Mouse (Mus musculus) frontal cortex, adult 2 months (tissue): ENCODE results near the gene Zc3h18. TPM values are rescaled to one million over a fixed set of nuclear protein-coding genes. Genes with fewer than 3 reads are reported as not detected.

Source experiments
- DNase-seq, 2 experiments: peaks; one replicate each; pipeline ENCODE4 v3.0.0; 2022; ENCODE audit warnings: low spot score in 1 of 2; ENCODE audit errors: extremely low spot score in 1 of 2
- polyA plus RNA-seq: library from polyadenylated mRNA; depleted of rRNA; stranded (reverse); fragments of >200 nt; gene quantifications from 2 replicates; pipeline ENCODE4 v1.2.3, GENCODE M21; 2012; rRNA removed

Gene Zc3h18
- polyA plus RNA-seq, 1 experiment = 35.1 TPM

DNA sequence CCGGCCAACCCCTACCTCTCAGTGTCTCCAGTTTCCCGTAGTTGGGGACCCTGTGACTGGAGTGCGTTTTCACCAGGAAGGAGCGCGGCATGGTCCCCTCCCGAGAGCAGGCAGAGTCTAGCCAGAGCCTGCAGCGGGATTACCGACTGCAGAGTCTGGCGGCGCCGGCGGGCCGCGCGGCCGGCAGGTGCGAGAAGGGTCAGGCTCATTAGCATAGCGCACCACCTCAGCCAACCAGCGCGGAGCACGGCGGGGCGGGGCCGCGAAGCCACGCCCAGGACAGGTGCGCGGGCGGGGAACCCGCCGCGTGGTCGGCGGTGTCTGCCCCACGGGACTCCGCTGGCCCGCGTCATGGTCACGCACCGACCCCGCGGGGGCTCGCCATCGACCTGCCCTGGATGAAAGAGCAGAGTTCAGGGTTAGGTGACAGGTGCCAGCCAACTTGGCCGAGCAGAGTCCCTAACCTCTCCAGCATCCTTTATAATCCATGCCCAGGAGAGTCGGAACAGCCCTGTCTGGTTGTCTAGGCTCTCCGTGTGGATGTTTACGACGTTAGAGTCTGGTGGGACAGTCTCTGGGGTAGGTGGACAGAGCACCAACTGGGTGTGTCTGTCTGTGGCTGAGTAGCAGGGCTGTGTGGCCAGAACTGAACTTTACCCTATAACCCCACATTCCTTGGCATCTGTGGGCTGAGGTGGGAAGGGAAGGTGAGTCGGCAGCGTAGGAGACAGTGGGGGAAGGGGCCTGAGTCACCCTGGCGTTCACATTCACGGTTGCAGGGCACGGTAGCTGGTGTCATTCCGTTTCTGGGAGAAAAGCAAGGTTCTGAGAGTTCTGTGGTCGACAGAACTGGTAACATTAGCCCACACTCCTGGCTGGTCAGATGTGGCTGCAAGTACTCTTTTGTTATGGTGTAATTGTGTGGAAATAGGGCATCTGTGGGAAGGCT is 84.4 kb downstream of the Zc3h18 start, which contains the start of gene Snai3:
Gene Snai3, minus strand, starts transcription at position 210 of the 949 bp plus-strand sequence.
- DNase-seq = no peak

- peak; percentile 80 to 86 for DNase-seq
These were observed 85.2 kb downstream of the Zc3h18 start for GRCm38 (mm10) chr8:122461473-122462148.

GRCm38 (mm10) chr8:122462510-122462909 is 86.1 kb downstream of the Zc3h18 start:
- DNase-seq = no peak

DNA sequence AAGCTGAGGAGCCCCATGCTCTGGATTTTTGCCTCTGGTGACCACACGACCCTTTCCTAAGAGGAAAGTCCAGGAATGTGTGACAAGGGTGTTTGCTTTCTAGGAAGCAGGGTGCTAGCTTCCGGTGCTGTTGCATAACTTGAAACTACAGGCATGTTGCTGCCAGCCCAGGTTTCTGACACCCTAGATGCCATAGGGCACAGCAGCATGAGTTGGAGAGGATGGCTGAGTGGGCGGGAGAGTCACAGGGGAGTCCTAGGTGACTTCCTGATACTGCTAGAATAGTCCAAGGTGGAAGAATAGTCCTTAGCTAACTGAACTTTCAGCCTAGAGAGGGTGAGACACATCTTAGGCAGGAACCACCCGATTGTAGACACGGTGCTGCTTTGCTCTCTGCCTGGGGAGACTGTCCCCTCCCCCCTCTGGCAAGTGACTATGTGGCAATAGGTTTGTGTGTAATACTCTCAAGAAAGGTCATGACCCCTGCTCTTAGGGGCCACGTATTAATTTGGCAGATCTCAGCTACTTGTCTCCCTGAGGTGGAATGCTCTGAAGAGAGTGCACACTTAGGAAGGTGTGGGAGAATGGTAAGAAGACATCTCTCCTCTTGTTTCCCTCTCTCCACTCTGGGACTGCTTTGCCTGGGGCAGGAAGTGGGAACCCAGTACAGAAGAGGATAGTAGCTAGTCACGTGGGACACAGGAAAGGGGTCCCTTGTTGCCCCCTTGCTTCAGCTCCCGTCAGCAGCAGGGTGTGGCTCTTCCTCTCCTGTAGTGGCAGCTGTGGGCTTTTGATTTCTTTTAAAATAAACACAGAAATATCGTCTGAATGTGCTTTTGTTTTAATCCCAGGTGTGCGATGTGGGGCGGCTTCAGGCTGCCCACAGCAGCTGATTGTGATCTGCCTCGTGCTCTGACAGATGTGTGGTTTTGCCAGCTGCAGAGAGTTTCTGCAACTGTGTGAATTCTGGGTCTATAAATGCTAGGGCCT is 87.5 kb downstream of the Zc3h18 start:
- no peak for DNase-seq

DNA sequence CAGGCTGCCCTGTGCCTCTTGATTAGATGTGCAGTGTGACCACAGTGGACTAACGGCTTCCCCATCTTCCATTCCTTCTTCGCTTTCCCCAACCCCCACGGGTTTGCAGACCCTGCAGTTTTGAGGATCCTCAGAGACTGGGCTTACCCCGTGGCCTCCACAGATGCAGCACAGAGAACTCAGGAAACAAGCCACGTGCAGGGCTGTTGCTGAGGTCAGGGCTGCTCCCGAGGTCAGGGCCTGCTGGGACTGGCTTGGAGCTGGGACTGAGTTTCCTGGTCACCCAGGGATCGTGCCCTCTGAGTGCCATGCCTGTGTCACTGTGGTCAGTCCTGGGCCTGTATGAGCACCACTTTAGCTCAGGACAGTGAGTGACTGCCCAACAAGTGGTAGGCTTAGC is 88.6 kb downstream of the Zc3h18 start:
- DNase-seq = no peak

Other genes starting within 250 kb of the Zc3h18 start
- gene Zfpm1, start 94.5 kb upstream of the Zc3h18 start, polyA plus RNA-seq = 26.0 and 36.1 TPM in 2 replicates
- 4.8 TPM in 2 replicates for gene Trhr2, start 15.9 kb upstream of the Zc3h18 start, polyA plus RNA-seq
- 0.46 and 1.0 TPM in 2 replicates for gene Il17c, start 45.4 kb downstream of the Zc3h18 start, polyA plus RNA-seq
- 19.4 and 21.5 TPM in 2 replicates for gene Cyba, start 56.3 kb downstream of the Zc3h18 start, polyA plus RNA-seq
- gene Mvd, start 66.8 kb downstream of the Zc3h18 start, polyA plus RNA-seq = 31.2 and 35.9 TPM in 2 replicates
- 0.22 and 0.57 TPM in 2 replicates for gene Snai3, start 84.1 kb downstream of the Zc3h18 start, polyA plus RNA-seq
- 62.3 and 86.3 TPM in 2 replicates for gene Rnf166, start 99.5 kb downstream of the Zc3h18 start, polyA plus RNA-seq
- 40.2 and 51.2 TPM in 2 replicates for gene Ctu2, start 99.5 kb downstream of the Zc3h18 start, polyA plus RNA-seq
- gene Piezo1, start 174.7 kb downstream of the Zc3h18 start, polyA plus RNA-seq = 7.4 and 9.1 TPM in 2 replicates
- 2.4 and 2.5 TPM in 2 replicates for gene Cdt1, start 191.4 kb downstream of the Zc3h18 start, polyA plus RNA-seq
- 66.0 and 67.4 TPM in 2 replicates for gene Aprt, start 200.3 kb downstream of the Zc3h18 start, polyA plus RNA-seq
- gene Galns, start 234.9 kb downstream of the Zc3h18 start, polyA plus RNA-seq = 9.4 and 9.5 TPM in 2 replicates
- 130 and 153 TPM in 2 replicates for gene Trappc2l, start 235.0 kb downstream of the Zc3h18 start, polyA plus RNA-seq
- gene Pabpn1l, start 246.1 kb downstream of the Zc3h18 start, polyA plus RNA-seq = not detected in 2 replicates